Mouse (Mus musculus) erythroblast, embryonic 14.5 days (primary cell): ENCODE results near the gene Ston1. TPM values are rescaled to one million over a fixed set of nuclear protein-coding genes. Genes with fewer than 3 reads are reported as not detected.

Source experiments
- H3K27me3 ChIP-seq: 2 replicates; pipeline ENCODE4 v1.6.1; 2012; ENCODE audit warnings: inconsistent platforms; ENCODE audit not compliant: control insufficient read depth
- H3K36me3 ChIP-seq: 2 replicates; pipeline ENCODE4 v1.6.1; 2012; ENCODE audit warnings: mild to moderate bottlenecking, inconsistent platforms; ENCODE audit not compliant: control insufficient read depth
- H3K4me1 ChIP-seq: 2 replicates; pipeline ENCODE4 v1.6.1; 2012; ENCODE audit warnings: inconsistent platforms; ENCODE audit not compliant: control insufficient read depth
- H3K4me3 ChIP-seq: replicated peaks from 2 replicates; pipeline ENCODE3; 2012; ENCODE audit warnings: moderate library complexity, mild to moderate bottlenecking, inconsistent platforms
- H3K9me3 ChIP-seq: 2 replicates; pipeline ENCODE4 v1.6.1; 2012; ENCODE audit warnings: low read length, inconsistent platforms, mixed read lengths; ENCODE audit not compliant: control insufficient read depth
- GATA1 ChIP-seq: IDR thresholded peaks from 2 replicates; pipeline ENCODE4 v1.6.1; 2012; ENCODE audit warnings: low read length, inconsistent platforms, mixed read lengths
- TAL1 ChIP-seq: IDR thresholded peaks from 3 replicates; pipeline ENCODE4 v1.6.1; 2012; ENCODE audit warnings: low read length, inconsistent platforms, mixed read lengths
- polyA plus RNA-seq: library from polyadenylated mRNA; stranded (reverse); fragments of >175 nt; gene quantifications from 2 replicates; pipeline ENCODE4 v1.2.3, GENCODE M21; 2012

Ston1 gene
- polyA plus RNA-seq, 1 experiment, result not detected

- Histone ChIP-seq H3K9me3 (no peaks in the 10 kb centered on the region), H3K27me3 (peaks cover 6% of the 10 kb centered on the region), H3K4me3 (no peak overlapping the region), H3K36me3 (no peaks in the 10 kb centered on the region), H3K4me1 (peaks cover 14% of the 10 kb centered on the region)
- TF ChIP-seq TAL1 (no peak), GATA1 (no peak)
These were observed 1.3 kb downstream of the Ston1 start for GRCm38 (mm10) chr17:88598570-88599368.

- Histone ChIP-seq H3K4me3 (no peak overlapping the region), H3K36me3 (no peaks in the 10 kb centered on the region), H3K27me3 (peaks cover 6% of the 10 kb centered on the region), H3K4me1 (peaks cover 14% of the 10 kb centered on the region), H3K9me3 (no peaks in the 10 kb centered on the region)
- TF ChIP-seq TAL1 (no peak), GATA1 (no peak)
These were observed 3.1 kb downstream of the Ston1 start for GRCm38 (mm10) chr17:88600492-88601026.

GRCm38 (mm10) chr17:88603943-88604342 lies 6.5 kb downstream of the Ston1 start:
- Histone ChIP-seq H3K27me3 (no peaks in the 10 kb centered on the region), H3K36me3 (no peaks in the 10 kb centered on the region), H3K4me1 (no peaks in the 10 kb centered on the region; the same call in 1 of the 2 replicates), H3K9me3 (no peaks in the 10 kb centered on the region), H3K4me3 (no peak overlapping the region)
- no peak for TF ChIP-seq TAL1
- no peak for TF ChIP-seq GATA1

- no peaks in the 10 kb centered on the region for H3K27me3 ChIP-seq
- TF ChIP-seq TAL1, result no peak
- TF ChIP-seq GATA1, result no peak
- H3K9me3 ChIP-seq, result no peaks in the 10 kb centered on the region
- H3K4me1 ChIP-seq, result no peaks in the 10 kb centered on the region
- no peak overlapping the region for H3K4me3 ChIP-seq
- no peaks in the 10 kb centered on the region for H3K36me3 ChIP-seq
These were observed 8.6 kb downstream of the Ston1 start for GRCm38 (mm10) chr17:88606056-88606455.

- H3K27me3 ChIP-seq, result no peaks in the 10 kb centered on the region
- H3K4me1 ChIP-seq, result no peaks in the 10 kb centered on the region
- no peaks in the 10 kb centered on the region for H3K36me3 ChIP-seq
- no peaks in the 10 kb centered on the region for H3K9me3 ChIP-seq
- H3K4me3 ChIP-seq, result no peak overlapping the region
- TF ChIP-seq TAL1, result no peak
- no peak for TF ChIP-seq GATA1
These were observed 11.9 kb downstream of the Ston1 start for GRCm38 (mm10) chr17:88609361-88609760.

GRCm38 (mm10) chr17:88611057-88611456 lies 13.6 kb downstream of the Ston1 start:
- no peaks in the 10 kb centered on the region for H3K9me3 ChIP-seq
- no peak for TF ChIP-seq GATA1
- no peak for TF ChIP-seq TAL1
- no peaks in the 10 kb centered on the region for H3K4me1 ChIP-seq

GRCm38 (mm10) chr17:88613172-88613571 lies 15.7 kb downstream of the Ston1 start:
- Histone ChIP-seq H3K4me1 (no peaks in the 10 kb centered on the region), H3K27me3 (no peaks in the 10 kb centered on the region), H3K4me3 (no peak overlapping the region), H3K36me3 (no peaks in the 10 kb centered on the region), H3K9me3 (no peaks in the 10 kb centered on the region)
- TF ChIP-seq TAL1 (no peak), GATA1 (no peak)

More at GRCm38 (mm10) chr17:88611057-88611456, 13.6 kb downstream of the Ston1 start:
- H3K36me3 ChIP-seq, result no peaks in the 10 kb centered on the region
- no peaks in the 10 kb centered on the region for H3K27me3 ChIP-seq
- H3K4me3 ChIP-seq, result no peak overlapping the region

DNA sequence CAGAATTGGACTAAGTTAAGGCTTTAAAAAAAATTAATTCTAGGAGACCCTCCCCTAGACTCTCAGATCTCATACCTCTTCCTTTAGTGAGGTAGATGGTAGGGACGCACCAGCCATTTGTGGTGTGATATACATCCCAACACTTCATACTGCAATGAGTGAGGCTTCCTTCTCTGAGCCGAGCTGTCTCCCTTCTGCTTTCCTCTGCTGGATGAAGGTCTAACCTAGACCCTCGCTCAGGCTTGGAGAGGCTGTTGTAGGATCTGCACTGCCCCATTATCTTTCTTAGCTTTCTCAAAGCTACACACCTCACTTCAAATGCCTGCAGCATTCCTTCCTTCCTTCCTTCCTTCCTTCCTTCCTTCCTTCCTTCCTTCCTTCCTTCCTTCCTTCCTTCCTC lies 16.2 kb downstream of the Ston1 start:
- TF ChIP-seq TAL1 (no peak), GATA1 (no peak)
- no peaks in the 10 kb centered on the region for H3K36me3 ChIP-seq
- no peaks in the 10 kb centered on the region for H3K9me3 ChIP-seq
- H3K4me3 ChIP-seq, result no peak overlapping the region
- H3K4me1 ChIP-seq, result no peaks in the 10 kb centered on the region
- H3K27me3 ChIP-seq, result no peaks in the 10 kb centered on the region

GRCm38 (mm10) chr17:88614234-88614633 lies 16.8 kb downstream of the Ston1 start:
- Histone ChIP-seq H3K9me3 (no peaks in the 10 kb centered on the region), H3K4me3 (no peak overlapping the region), H3K27me3 (no peaks in the 10 kb centered on the region), H3K36me3 (no peaks in the 10 kb centered on the region), H3K4me1 (no peaks in the 10 kb centered on the region)
- TF ChIP-seq TAL1 (no peak), GATA1 (no peak)
